Mouse (Mus musculus) bone marrow, adult 2 months (tissue): ENCODE data around the gene Zbtb48. TPM values are rescaled to one million over a fixed set of nuclear protein-coding genes. Genes with fewer than 3 reads are reported as not detected.
"Not testable (repeated sequence)": the region's sequence is repeated elsewhere in the genome, so short reads cannot be mapped to it uniquely, and the experiment has no call there.

Experiments
- H3K27ac ChIP-seq: fragments of 200-500 bp; 2 replicates; pipeline ENCODE4 v1.5.1; 2012; ENCODE audit warnings: low read depth, mild to moderate bottlenecking, control low read depth, inconsistent platforms, low read length; ENCODE audit not compliant: control insufficient read depth, poor library complexity, insufficient read depth
- H3K4me1 ChIP-seq: fragments of 200-500 bp; 2 replicates; pipeline ENCODE4 v1.6.1; 2011; ENCODE audit warnings: low read length; ENCODE audit not compliant: control insufficient read depth, insufficient read depth
- H3K4me3 ChIP-seq: fragments of 200-500 bp; replicated peaks from 2 replicates; pipeline ENCODE3; 2011; ENCODE audit warnings: mild to moderate bottlenecking, low read depth, low read length, control low read depth; ENCODE audit not compliant: control insufficient read depth
- CTCF ChIP-seq: fragments of 200-500 bp; IDR thresholded peaks from 2 replicates; pipeline ENCODE4 v1.5.1; 2011; ENCODE audit warnings: low read length, control low read depth; ENCODE audit not compliant: control insufficient read depth, insufficient read depth
- POLR2A ChIP-seq: fragments of 200-500 bp; IDR thresholded peaks from 2 replicates; pipeline ENCODE4 v1.6.1; 2011; ENCODE audit warnings: low read depth, mild to moderate bottlenecking, control low read depth, low read length, borderline replicate concordance; ENCODE audit not compliant: control insufficient read depth
- WGBS: fragments of 180-500 bp; shearing (Covaris S2); methylation state at CpG from one replicate; pipeline ENCODE4 v1.1.7; 2018; 5-methylcytosine and 5-hydroxymethylcytosine counted together
- polyA plus RNA-seq: library from polyadenylated mRNA; stranded (reverse); fragments of >200 nt; gene quantifications from 2 replicates; pipeline ENCODE4 v1.2.4, GENCODE M21; 2011; ENCODE audit warnings: low replicate concordance; ENCODE audit not compliant: missing spikeins, insufficient read depth, insufficient read length

Gene Zbtb48
- polyA plus RNA-seq, 1 experiment = 21.0 TPM

GRCm38 (mm10) chr4:152038985-152039830 is 11.7 kb upstream of the Zbtb48 start, which contains the start of gene Nol9:
Gene Nol9 (plus strand): TSS chr4:152039321.
- under 1% methylated on average over 86 of the region's 86 CpGs for WGBS
- H3K4me1 ChIP-seq = peaks cover 3% of the 10 kb centered on the region; the same call in 1 of the 2 replicates
- H3K4me3 ChIP-seq = peak within 1 kb of the TSS; percentile 86
- H3K27ac ChIP-seq = peak within 1 kb of the TSS; percentile 49; the same call in 1 of the 2 replicates
- TF ChIP-seq CTCF = peak; percentile 92
- TF ChIP-seq POLR2A = peak; percentile 73; the same call in 1 of the 2 replicates

DNA sequence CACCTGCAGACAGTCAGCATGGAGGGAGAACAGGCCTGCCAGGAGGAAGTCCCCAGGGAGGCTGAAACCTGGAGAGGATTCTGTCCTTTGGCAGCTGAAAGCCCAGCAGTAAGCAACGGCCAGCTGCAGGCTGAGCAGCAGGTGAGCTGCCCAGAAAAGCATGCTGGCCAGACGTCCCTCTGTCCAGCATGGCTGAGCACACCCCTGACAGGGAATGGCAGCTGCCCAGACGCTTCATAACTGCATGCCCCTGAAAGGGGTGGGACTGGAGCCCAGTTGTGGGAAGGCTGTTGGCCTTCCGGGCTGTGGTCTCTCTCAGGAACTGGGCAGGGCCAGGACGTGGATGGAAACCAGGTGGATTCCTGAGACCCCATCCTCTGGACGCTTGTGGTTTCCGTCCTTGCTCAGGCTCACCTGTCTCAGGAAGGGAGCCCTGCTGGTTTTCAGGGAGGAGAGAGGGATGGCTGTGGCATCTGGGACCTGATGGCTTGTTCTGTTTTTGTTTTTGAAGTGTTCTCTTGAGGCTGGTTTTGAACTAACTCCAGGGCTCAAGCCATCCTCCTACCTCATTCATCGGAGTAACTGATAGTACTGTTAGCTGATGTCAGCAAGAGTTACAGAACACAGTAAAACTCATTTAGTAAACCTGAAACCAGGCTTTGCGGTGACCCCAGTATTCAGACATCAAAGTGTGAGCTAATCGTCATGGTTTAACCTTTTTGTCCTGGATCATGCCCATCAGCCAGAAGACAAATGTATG is 10.9 kb upstream of the Zbtb48 start, which contains the start of gene Tas1r1:
Tas1r1 (minus strand) TSS at position 344 of the 760 bp plus-strand sequence.
- TF ChIP-seq POLR2A = no peak
- TF ChIP-seq CTCF = no peak
- Histone ChIP-seq H3K4me1 (peaks cover 3% of the 10 kb centered on the region; the same call in 1 of the 2 replicates), H3K4me3 (peak within 1 kb of the TSS; percentile 86), H3K27ac (peak within 1 kb of the TSS; percentile 49; the same call in 1 of the 2 replicates)
- 19% methylated on average over 10 of the region's 10 CpGs for WGBS

DNA sequence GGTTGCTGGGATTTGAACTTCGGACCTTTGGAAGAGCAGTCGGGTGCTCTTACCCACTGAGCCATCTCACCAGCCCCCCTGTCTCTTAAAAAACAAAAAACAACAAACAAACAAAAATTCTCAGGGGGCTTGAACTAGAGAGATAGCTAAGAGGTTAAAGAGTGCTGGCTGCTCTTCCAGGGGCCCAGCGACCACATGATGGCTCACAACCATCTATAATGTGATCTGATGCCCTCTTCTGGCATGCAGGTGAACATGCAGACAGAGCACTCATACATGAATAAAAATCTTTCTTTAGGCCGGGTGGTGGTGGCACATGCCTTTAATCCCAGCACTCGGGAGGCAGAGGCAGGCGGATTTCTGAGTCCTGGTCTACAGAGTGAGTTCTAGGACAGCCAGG is 9.0 kb upstream of the Zbtb48 start:
- H3K27ac ChIP-seq, H3K4me1 ChIP-seq, H3K4me3 ChIP-seq: not testable (repeated sequence)
- WGBS = 82% methylated on average over 6 of the region's 6 CpGs

GRCm38 (mm10) chr4:152032922-152033321 is 5.5 kb upstream of the Zbtb48 start:
- TF ChIP-seq CTCF = no peak
- 90% methylated on average over 13 of the region's 13 CpGs for WGBS
- Histone ChIP-seq H3K27ac (no peak overlapping the region), H3K4me3 (no peak overlapping the region), H3K4me1 (no peaks in the 10 kb centered on the region; the same call in 1 of the 2 replicates)

- Histone ChIP-seq H3K27ac (no peak overlapping the region), H3K4me1 (peaks cover 2% of the 10 kb centered on the region), H3K4me3 (no peak overlapping the region)
- WGBS = 68% methylated on average over 4 of the region's 4 CpGs
- TF ChIP-seq POLR2A = no peak
- no peak for TF ChIP-seq CTCF
Observed at GRCm38 (mm10) chr4:152029997-152030396, 2.5 kb upstream of the Zbtb48 start.

- H3K4me1 ChIP-seq = peaks cover 2% of the 10 kb centered on the region
- 41% methylated on average over 5 of the region's 5 CpGs for WGBS
- TF ChIP-seq POLR2A = no peak
- TF ChIP-seq CTCF = peak; percentile 1; the same call in 1 of the 2 replicates
- no peak overlapping the region for H3K4me3 ChIP-seq
- no peak overlapping the region for H3K27ac ChIP-seq
Observed at GRCm38 (mm10) chr4:152029087-152029486, 1.6 kb upstream of the Zbtb48 start.

GRCm38 (mm10) chr4:152028456-152028855 is 985 bp upstream of the Zbtb48 start:
- H3K4me1 ChIP-seq = peaks cover 2% of the 10 kb centered on the region
- TF ChIP-seq CTCF = no peak
- TF ChIP-seq POLR2A = no peak
- H3K4me3 ChIP-seq = no peak overlapping the region
- WGBS = 85% methylated on average over 15 of the region's 15 CpGs
- no peak overlapping the region for H3K27ac ChIP-seq
